Mouse (Mus musculus) stomach, postnatal 0 days (tissue): ENCODE results near the gene Nckap5l. TPM values are rescaled to one million over a fixed set of nuclear protein-coding genes. Genes with fewer than 3 reads are reported as not detected.

Source experiments
- ATAC-seq: fragments of 200-750 bp; cut with Nextera tagmentation; 2 replicates; pipeline ENCODE4 v1.8.0; 2017; ENCODE audit not compliant: low FRiP score, low TSS enrichment
- DNase-seq: peaks from one replicate; pipeline ENCODE4 v3.0.0-alpha.2; 2016; ENCODE audit warnings: low spot score
- H3K27ac ChIP-seq: fragments of 300-500 bp; sonication (generic); replicated peaks from 2 replicates; pipeline ENCODE4 v1.5.1; 2014; ENCODE audit warnings: mild to moderate bottlenecking, control low read depth
- H3K27me3 ChIP-seq: fragments of 300-500 bp; sonication (generic); 2 replicates; pipeline ENCODE4 v1.6.1; 2014; ENCODE audit warnings: low read length; ENCODE audit not compliant: control insufficient read depth, insufficient read depth
- H3K36me3 ChIP-seq: fragments of 300-500 bp; sonication (generic); 2 replicates; pipeline ENCODE4 v1.6.1; 2014; ENCODE audit warnings: low read length, mixed read lengths; ENCODE audit not compliant: control insufficient read depth, insufficient read depth
- H3K4me1 ChIP-seq: fragments of 300-500 bp; sonication (generic); replicated peaks from 2 replicates; pipeline ENCODE4 v1.6.1; 2014; ENCODE audit warnings: antibody characterized with exemption; ENCODE audit not compliant: control insufficient read depth, insufficient read depth
- H3K4me2 ChIP-seq: fragments of 300-500 bp; sonication (generic); replicated peaks from 2 replicates; pipeline ENCODE4 v1.6.1; 2014; ENCODE audit warnings: low read depth, mild to moderate bottlenecking, control low read depth, moderate library complexity
- H3K4me3 ChIP-seq: fragments of 300-500 bp; sonication (generic); 2 replicates; pipeline ENCODE4 v1.5.1; 2014; ENCODE audit warnings: low read depth, low read length, control low read depth
- H3K9ac ChIP-seq: fragments of 300-500 bp; sonication (generic); 2 replicates; pipeline ENCODE4 v1.6.1; 2014; ENCODE audit warnings: mild to moderate bottlenecking, low read length, control low read depth, mixed read lengths
- H3K9me3 ChIP-seq: fragments of 300-500 bp; sonication (generic); 2 replicates; pipeline ENCODE4 v1.6.1; 2016; ENCODE audit warnings: low read length; ENCODE audit not compliant: control insufficient read depth
- CTCF ChIP-seq: IDR thresholded peaks from 2 replicates; pipeline ENCODE4 v1.5.1; 2016; ENCODE audit warnings: antibody characterized with exemption, low read depth, mild to moderate bottlenecking, moderate library complexity
- EP300 ChIP-seq: optimal IDR thresholded peaks from 2 replicates; pipeline ENCODE3; 2016; ENCODE audit warnings: antibody characterized with exemption
- whole genome bisulfite sequencing: fragments of 180-500 bp; shearing (Covaris S2); extraction: QIAGEN DNeasy Blood & Tissue Kit; methylation state at CpG from one replicate; pipeline ENCODE4 v1.1.7; 2014; 5-methylcytosine and 5-hydroxymethylcytosine counted together
- polyA plus RNA-seq: library from polyadenylated mRNA; unstranded; fragments of >200 nt; fragmentation: Nextera tagmentation; extraction: Ambion mirVana; gene quantifications from 2 replicates; pipeline ENCODE4 v1.2.1, GENCODE M21; 2015

Nckap5l gene
- polyA plus RNA-seq, 1 experiment from 2014 or later, result 2.1 TPM

DNA sequence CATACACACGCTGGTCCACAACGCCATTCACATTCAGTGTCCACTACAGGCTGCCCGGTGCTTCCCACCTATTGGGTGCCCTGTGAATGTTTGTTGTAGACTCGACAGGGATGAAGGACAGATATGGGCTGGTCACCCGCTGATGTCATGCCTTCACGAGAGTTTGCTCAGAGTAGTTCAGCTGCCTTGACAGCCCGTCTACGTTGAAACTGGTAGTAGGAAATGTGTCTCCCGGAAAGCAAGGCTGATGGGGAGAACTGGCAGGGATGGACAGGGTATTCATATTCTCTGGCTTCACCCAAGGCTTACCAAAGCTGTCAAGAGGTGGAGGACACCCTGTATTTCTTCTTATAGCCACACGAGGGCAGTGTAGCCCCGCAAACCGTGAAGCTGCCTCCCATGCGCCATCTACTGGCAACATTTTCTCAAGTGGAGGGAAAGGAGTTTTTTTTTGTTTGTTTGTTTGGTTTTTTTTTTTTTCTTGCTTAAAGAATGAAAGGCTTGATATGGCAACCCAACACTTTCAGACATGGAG lies 41.1 kb downstream of the Nckap5l start:
- peak; percentile 79 for DNase-seq

GRCm38 (mm10) chr15:99415793-99416192 lies 41.8 kb downstream of the Nckap5l start:
- no peak for ATAC-seq
- Histone ChIP-seq H3K9ac (no peak overlapping the region), H3K4me3 (no peak overlapping the region), H3K4me1 (no peaks in the 10 kb centered on the region), H3K27me3 (no peaks in the 10 kb centered on the region), H3K4me2 (no peak overlapping the region), H3K9me3 (no peaks in the 10 kb centered on the region), H3K27ac (no peak overlapping the region), H3K36me3 (no peaks in the 10 kb centered on the region)
- WGBS, result 20% methylated on average over 2 of the region's 2 CpGs
- TF ChIP-seq EP300, result no peak
- TF ChIP-seq CTCF, result peak; percentile 76
- peak; percentile 53 for DNase-seq

More for the DNA sequence above, 41.1 kb downstream of the Nckap5l start:
- H3K4me3 ChIP-seq, result no peak overlapping the region
- TF ChIP-seq EP300 (no peak), CTCF (peak; percentile 100)
- H3K9ac ChIP-seq, result no peak overlapping the region
- H3K9me3 ChIP-seq, result no peaks in the 10 kb centered on the region
- WGBS, result 15% methylated on average over 13 of the region's 13 CpGs
- no peaks in the 10 kb centered on the region for H3K4me1 ChIP-seq
- H3K27ac ChIP-seq, result no peak overlapping the region
- ATAC-seq, result peak; percentile 34; the same call in 1 of the 2 replicates
- H3K27me3 ChIP-seq, result no peaks in the 10 kb centered on the region
- 0 out of 2 replicates have a peak overlapping the region, but pooled peaks have one; percentile 21 for H3K4me2 ChIP-seq
- no peaks in the 10 kb centered on the region for H3K36me3 ChIP-seq

- 57% methylated on average over 14 of the region's 14 CpGs for WGBS
- ATAC-seq (no peak), DNase-seq (peak; percentile 51)
- H3K9me3 ChIP-seq, result no peaks in the 10 kb centered on the region
- no peaks in the 10 kb centered on the region for H3K27me3 ChIP-seq
- no peak overlapping the region for H3K9ac ChIP-seq
- H3K4me2 ChIP-seq, result no peak overlapping the region
- no peak overlapping the region for H3K27ac ChIP-seq
- peaks cover 14% of the 10 kb centered on the region for H3K36me3 ChIP-seq
- no peaks in the 10 kb centered on the region for H3K4me1 ChIP-seq
- H3K4me3 ChIP-seq, result no peak overlapping the region
- TF ChIP-seq EP300, result no peak
- TF ChIP-seq CTCF, result peak; percentile 45
These were observed 45.8 kb downstream of the Nckap5l start for GRCm38 (mm10) chr15:99411747-99412146.

DNA sequence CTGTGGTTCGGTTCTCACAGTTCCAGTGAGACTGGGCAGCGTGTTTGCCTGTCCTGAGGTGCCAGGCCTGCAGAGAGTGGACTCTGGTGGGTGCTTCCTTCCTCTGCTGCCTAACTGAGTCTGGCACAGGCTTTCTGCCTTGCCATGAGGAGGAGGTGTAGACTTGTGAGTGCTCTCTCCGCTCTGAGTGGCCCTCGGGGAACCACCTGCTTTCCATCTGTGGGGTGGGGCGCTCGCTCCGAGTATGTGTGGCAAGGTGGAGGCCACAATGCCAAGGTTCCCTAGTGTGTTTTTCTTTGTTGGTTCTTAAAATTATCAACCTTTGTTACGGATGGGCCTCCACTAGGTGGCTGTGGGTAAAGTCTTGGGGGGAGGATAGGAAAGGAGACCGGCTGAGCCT lies 48.7 kb downstream of the Nckap5l start:
- Histone ChIP-seq H3K36me3 (peaks cover 32% of the 10 kb centered on the region), H3K27me3 (no peaks in the 10 kb centered on the region), H3K4me1 (no peaks in the 10 kb centered on the region), H3K9ac (no peak overlapping the region), H3K4me3 (no peak overlapping the region), H3K4me2 (no peak overlapping the region), H3K27ac (no peak overlapping the region), H3K9me3 (no peaks in the 10 kb centered on the region)
- no peak for DNase-seq
- WGBS, result 86% methylated on average over 9 of the region's 9 CpGs
- TF ChIP-seq CTCF, result no peak
- TF ChIP-seq EP300, result no peak
- no peak for ATAC-seq

- H3K36me3 ChIP-seq, result peaks cover 35% of the 10 kb centered on the region
- no peaks in the 10 kb centered on the region for H3K9me3 ChIP-seq
- WGBS, result 80% methylated on average over 15 of the region's 15 CpGs
- no peaks in the 10 kb centered on the region for H3K4me1 ChIP-seq
- no peaks in the 10 kb centered on the region for H3K27me3 ChIP-seq
- ATAC-seq (no peak), DNase-seq (peak; percentile 14)
- no peak overlapping the region for H3K4me2 ChIP-seq
- no peak overlapping the region for H3K9ac ChIP-seq
- no peak overlapping the region for H3K4me3 ChIP-seq
- no peak overlapping the region for H3K27ac ChIP-seq
- TF ChIP-seq CTCF, result no peak
- no peak for TF ChIP-seq EP300
These were observed 50.5 kb downstream of the Nckap5l start for GRCm38 (mm10) chr15:99406986-99407570.

GRCm38 (mm10) chr15:99405150-99405549 lies 52.4 kb downstream of the Nckap5l start:
- H3K4me2 ChIP-seq, result no peak overlapping the region
- ATAC-seq (no peak), DNase-seq (peak; percentile 64)
- no peak for TF ChIP-seq EP300
- no peak for TF ChIP-seq CTCF
- peaks cover 34% of the 10 kb centered on the region for H3K36me3 ChIP-seq
- H3K9me3 ChIP-seq, result no peaks in the 10 kb centered on the region
- H3K9ac ChIP-seq, result no peak overlapping the region
- no peaks in the 10 kb centered on the region for H3K27me3 ChIP-seq
- peak overlapping the region; percentile 20; the same call in 1 of the 2 replicates for H3K27ac ChIP-seq
- H3K4me3 ChIP-seq, result no peak overlapping the region
- H3K4me1 ChIP-seq, result no peaks in the 10 kb centered on the region
- WGBS, result 68% methylated on average over 9 of the region's 9 CpGs
